Mouse (Mus musculus) lung, postnatal 0 days (tissue): ENCODE data around the gene Mterf2. TPM values are rescaled to one million over a fixed set of nuclear protein-coding genes. Genes with fewer than 3 reads are reported as not detected.
A peak's percentile ranks its signal among the peaks of the same experiment; 100 is the strongest.

Source experiments
- ATAC-seq: fragments of 200-750 bp; cut with Nextera tagmentation; 2 replicates; pipeline ENCODE4 v1.8.0; 2017; ENCODE audit warnings: moderate library complexity
- DNase-seq: peaks from one replicate; pipeline ENCODE4 v3.0.0-alpha.2; 2016; ENCODE audit warnings: low spot score
- H3K27ac ChIP-seq: fragments of 300-500 bp; sonication (generic); 2 replicates; pipeline ENCODE4 v1.5.1; 2014; ENCODE audit warnings: antibody characterized with exemption, mild to moderate bottlenecking, low read length, mixed read lengths
- H3K27me3 ChIP-seq: fragments of 300-500 bp; sonication (generic); replicated peaks from 2 replicates; pipeline ENCODE4 v1.6.1; 2014; ENCODE audit warnings: low read length, mixed read lengths; ENCODE audit not compliant: insufficient read depth
- H3K36me3 ChIP-seq: fragments of 300-500 bp; sonication (generic); 2 replicates; pipeline ENCODE4 v1.6.1; 2014; ENCODE audit warnings: low read length, mixed read lengths; ENCODE audit not compliant: insufficient read depth
- H3K4me1 ChIP-seq: fragments of 300-500 bp; sonication (generic); 2 replicates; pipeline ENCODE4 v1.6.1; 2014; ENCODE audit warnings: antibody characterized with exemption, low read depth, low read length, mixed read lengths; ENCODE audit not compliant: insufficient read depth
- H3K4me2 ChIP-seq: fragments of 300-500 bp; sonication (generic); replicated peaks from 2 replicates; pipeline ENCODE4 v1.6.1; 2014; ENCODE audit warnings: low read depth, mild to moderate bottlenecking, low read length, moderate library complexity, mixed read lengths
- H3K4me3 ChIP-seq: fragments of 300-500 bp; sonication (generic); 2 replicates; pipeline ENCODE4 v1.5.1; 2014; ENCODE audit warnings: low read depth, low read length
- H3K9ac ChIP-seq: fragments of 300-500 bp; sonication (generic); replicated peaks from 2 replicates; pipeline ENCODE4 v1.6.1; 2014; ENCODE audit warnings: low read depth, mild to moderate bottlenecking
- H3K9me3 ChIP-seq: fragments of 300-500 bp; sonication (generic); 2 replicates; pipeline ENCODE4 v1.6.1; 2016; ENCODE audit warnings: low read length, mixed read lengths
- CTCF ChIP-seq: IDR thresholded peaks from 2 replicates; pipeline ENCODE4 v1.5.1; 2016; ENCODE audit warnings: antibody characterized with exemption, mild to moderate bottlenecking
- EP300 ChIP-seq: IDR thresholded peaks from 2 replicates; pipeline ENCODE4 v1.6.1; 2016; ENCODE audit warnings: antibody characterized with exemption, mild to moderate bottlenecking, control low read depth
- WGBS: fragments of 180-500 bp; shearing (Covaris S2); extraction: QIAGEN DNeasy Blood & Tissue Kit; methylation state at CpG from one replicate; pipeline ENCODE4 v1.1.7; 2014; 5-methylcytosine and 5-hydroxymethylcytosine counted together
- polyA plus RNA-seq: library from polyadenylated mRNA; unstranded; fragments of >200 nt; fragmentation: Nextera tagmentation; extraction: Ambion mirVana; gene quantifications from 2 replicates; pipeline ENCODE4 v1.2.1, GENCODE M21; 2015

The Mterf2 gene
- polyA plus RNA-seq, result 7.2 and 7.3 TPM in 2 replicates

DNA sequence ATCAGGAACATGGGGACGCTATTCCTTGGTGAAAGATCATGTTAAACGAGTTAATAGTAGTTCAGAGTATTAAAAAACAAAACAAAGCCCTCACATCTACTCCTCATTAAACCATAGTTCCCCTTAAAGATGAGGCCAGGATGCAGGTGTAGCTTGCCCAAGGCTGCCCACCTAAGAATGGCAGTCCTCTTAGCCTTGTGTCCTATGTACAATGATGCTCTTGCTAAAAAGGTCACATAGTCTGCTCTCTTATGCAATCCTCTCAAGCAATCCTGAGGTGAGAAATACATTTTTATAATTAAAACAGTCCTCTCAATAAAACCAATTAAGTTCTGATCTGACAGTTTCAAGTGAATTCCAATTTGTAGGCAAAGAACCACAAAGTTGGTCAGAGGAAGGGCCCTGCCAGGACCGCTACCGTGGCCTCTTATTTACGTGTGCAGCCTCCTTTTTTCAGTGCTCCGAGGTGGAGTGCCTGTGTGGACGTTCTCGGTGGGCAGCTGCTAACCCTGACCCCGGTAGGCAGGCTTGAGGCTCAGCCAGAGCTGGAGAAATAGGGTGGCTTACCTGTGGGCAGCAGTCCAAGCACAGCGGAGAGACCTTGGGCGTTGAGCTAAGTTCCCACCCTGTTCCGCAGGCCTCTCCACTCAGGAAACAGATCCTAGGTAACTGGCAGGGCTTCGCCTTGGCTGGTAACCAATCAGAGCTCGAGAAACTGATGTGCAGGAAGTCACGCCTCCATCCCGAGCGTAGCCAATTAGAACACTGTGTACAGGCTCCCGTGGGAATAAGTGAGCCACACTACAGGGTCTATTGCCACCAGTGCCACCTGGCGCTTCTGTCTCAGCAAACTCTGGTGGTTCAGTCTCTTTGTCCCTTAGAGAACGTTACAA, at the start of gene Mterf2:
TSS of gene Mterf2 (minus strand) at position 633 of the 893 bp plus-strand sequence.
- H3K9me3 ChIP-seq, result no peaks in the 10 kb centered on the region
- peak; percentile 99 for DNase-seq
- peak within 1 kb of the TSS; percentile 60 for H3K4me3 ChIP-seq
- H3K27me3 ChIP-seq, result no peaks in the 10 kb centered on the region
- peaks cover 11% of the 10 kb centered on the region; the same call in 1 of the 2 replicates for H3K4me1 ChIP-seq
- 7% methylated on average over 20 of the region's 20 CpGs for WGBS
- H3K36me3 ChIP-seq, result no peaks in the 10 kb centered on the region; the same call in 1 of the 2 replicates
- H3K4me2 ChIP-seq, result peak within 1 kb of the TSS; percentile 68
- H3K27ac ChIP-seq, result no peak within 1 kb of the TSS
- peak; percentile 100 for ATAC-seq
- peak within 1 kb of the TSS; percentile 39; the same call in 1 of the 2 replicates for H3K9ac ChIP-seq
- TF ChIP-seq CTCF (peak; percentile 61), EP300 (no peak)

- WGBS, result 24% methylated on average over 2 of the region's 2 CpGs
- ATAC-seq, result no peak
Measured at GRCm38 (mm10) chr10:85176640-85177039, 48.8 kb upstream of the Mterf2 start.

DNA sequence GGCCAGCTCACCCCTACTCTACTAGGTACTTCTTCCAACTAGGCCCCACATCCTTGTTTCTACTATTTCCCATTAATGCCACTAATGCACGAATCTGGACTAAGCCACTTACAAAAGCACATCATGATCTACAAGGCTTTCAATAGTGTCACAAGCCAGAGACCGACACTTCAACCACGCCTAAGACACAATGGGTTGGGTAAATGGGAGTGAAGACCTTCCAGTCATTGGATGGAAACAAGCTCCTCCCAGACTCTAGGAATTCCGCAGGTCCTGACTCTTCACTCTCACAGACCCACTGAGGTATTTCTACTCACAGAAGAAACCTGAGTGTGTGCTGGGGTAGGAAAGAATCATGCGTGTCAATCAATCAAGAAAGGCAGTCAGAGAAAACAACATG, 37.5 kb upstream of the Mterf2 start:
- DNase-seq, result no peak
- Histone ChIP-seq H3K4me2 (no peak overlapping the region), H3K36me3 (no peaks in the 10 kb centered on the region), H3K27me3 (no peaks in the 10 kb centered on the region), H3K4me3 (no peak overlapping the region), H3K27ac (no peak overlapping the region), H3K9ac (no peak overlapping the region), H3K9me3 (no peaks in the 10 kb centered on the region), H3K4me1 (peaks cover 6% of the 10 kb centered on the region; the same call in 1 of the 2 replicates)
- ATAC-seq, result no peak
- TF ChIP-seq CTCF (no peak), EP300 (no peak)
- WGBS, result 82% methylated on average over 5 of the region's 5 CpGs

More at GRCm38 (mm10) chr10:85176640-85177039, 48.8 kb upstream of the Mterf2 start:
- no peak for DNase-seq
- H3K9me3 ChIP-seq, result no peaks in the 10 kb centered on the region
- no peaks in the 10 kb centered on the region for H3K27me3 ChIP-seq
- no peak overlapping the region for H3K4me2 ChIP-seq
- H3K36me3 ChIP-seq, result no peaks in the 10 kb centered on the region
- H3K27ac ChIP-seq, result no peak overlapping the region
- H3K4me1 ChIP-seq, result 0 out of 2 replicates have a peak, but pooled peaks cover 3% of the 10 kb centered on the region
- H3K9ac ChIP-seq, result no peak overlapping the region
- H3K4me3 ChIP-seq, result no peak overlapping the region
- TF ChIP-seq CTCF (no peak), EP300 (no peak)

DNA sequence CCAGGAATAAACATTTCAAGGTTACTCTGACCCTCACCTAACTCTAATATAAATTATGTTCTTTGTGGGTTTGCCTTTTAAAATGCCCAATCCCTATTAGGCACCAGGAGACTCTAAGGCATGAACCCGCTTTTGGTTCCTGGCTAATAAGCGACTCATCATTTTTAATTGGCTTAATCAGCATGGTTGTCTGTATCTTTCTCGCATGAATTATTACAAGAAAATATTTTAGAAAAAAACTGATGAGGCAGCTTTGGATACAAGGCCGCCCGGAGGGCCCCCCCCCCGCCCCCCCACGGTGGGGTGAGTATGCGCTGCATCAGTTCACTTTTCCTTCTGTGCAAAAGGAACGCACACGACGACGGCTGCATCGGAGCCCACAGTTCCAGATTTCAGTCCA, 37.0 kb upstream of the Mterf2 start:
- H3K4me1 ChIP-seq, result peaks cover 6% of the 10 kb centered on the region; the same call in 1 of the 2 replicates
- H3K4me3 ChIP-seq, result no peak overlapping the region
- no peak overlapping the region for H3K4me2 ChIP-seq
- DNase-seq, result no peak
- H3K9ac ChIP-seq, result no peak overlapping the region
- no peak for TF ChIP-seq EP300
- no peak for TF ChIP-seq CTCF
- H3K27me3 ChIP-seq, result no peaks in the 10 kb centered on the region
- H3K36me3 ChIP-seq, result no peaks in the 10 kb centered on the region
- H3K9me3 ChIP-seq, result no peaks in the 10 kb centered on the region
- ATAC-seq, result no peak
- WGBS, result 90% methylated on average over 13 of the region's 13 CpGs
- no peak overlapping the region for H3K27ac ChIP-seq

DNA sequence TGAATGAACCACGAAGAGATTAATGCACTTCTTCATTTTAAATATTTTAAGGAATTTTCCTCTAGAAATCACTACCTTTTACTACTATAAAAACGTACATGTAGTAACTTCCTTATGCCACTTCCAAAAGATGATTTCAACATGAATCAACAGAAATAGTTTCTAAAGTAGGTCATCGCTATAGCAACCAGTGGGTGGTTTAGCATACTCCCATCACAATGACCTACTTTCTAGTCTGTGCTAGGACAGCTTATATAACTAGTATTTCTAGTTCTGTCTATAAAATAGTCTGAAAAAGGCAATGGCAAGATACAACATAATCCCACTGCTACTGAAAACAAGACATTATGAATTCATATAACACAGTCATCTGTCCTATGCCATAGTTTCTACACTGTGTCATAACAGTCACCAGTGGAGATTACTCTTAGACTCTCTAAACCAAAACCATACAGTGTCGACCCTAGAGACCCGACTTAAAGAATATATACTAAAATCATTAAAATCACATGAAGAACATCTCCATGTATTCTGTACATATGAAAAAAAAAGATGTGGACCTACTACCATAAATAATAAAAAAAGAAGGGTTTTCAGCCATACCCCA, 34.0 kb upstream of the Mterf2 start:
- H3K4me1 ChIP-seq, result peaks cover 6% of the 10 kb centered on the region; the same call in 1 of the 2 replicates
- ATAC-seq (peak; percentile 95), DNase-seq (peak; percentile 96)
- TF ChIP-seq EP300, result peak; percentile 81
- TF ChIP-seq CTCF, result no peak
- no peaks in the 10 kb centered on the region for H3K36me3 ChIP-seq
- H3K4me2 ChIP-seq, result no peak overlapping the region
- no peaks in the 10 kb centered on the region for H3K9me3 ChIP-seq
- no peaks in the 10 kb centered on the region for H3K27me3 ChIP-seq
- WGBS, result 61% methylated on average over 5 of the region's 5 CpGs
- no peak overlapping the region for H3K4me3 ChIP-seq
- H3K27ac ChIP-seq, result peak overlapping the region; percentile 57; the same call in 1 of the 2 replicates
- no peak overlapping the region for H3K9ac ChIP-seq

DNA sequence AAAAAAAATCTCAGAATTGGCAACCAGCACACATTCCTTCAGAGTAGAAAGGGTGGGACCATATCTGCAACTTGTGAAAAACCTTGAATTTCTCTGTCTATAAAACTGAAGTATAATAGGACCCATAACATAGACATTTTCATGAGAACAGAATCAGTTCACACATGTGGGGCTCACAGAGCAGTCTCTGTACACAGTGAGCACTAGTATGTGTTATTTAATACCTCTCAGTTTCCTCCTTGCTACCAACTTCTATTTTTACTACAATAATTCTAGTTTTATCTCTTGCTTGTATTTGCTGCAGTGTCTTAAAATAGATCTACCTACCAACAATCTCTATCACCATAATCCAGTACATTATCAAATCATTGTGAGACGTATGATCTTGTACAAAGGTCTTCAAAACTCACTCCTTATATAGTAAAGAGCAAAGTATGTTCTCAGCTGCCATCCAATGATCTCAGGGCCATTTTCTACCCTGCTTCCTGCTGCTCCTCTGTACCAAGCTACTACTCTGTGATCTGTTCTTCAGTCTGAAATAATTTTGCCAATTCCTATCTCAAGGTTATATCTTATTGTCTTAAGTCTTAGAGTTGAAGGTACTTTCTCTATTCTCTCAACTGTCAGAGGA, 32.3 kb upstream of the Mterf2 start:
- H3K4me1 ChIP-seq, result peaks cover 6% of the 10 kb centered on the region; the same call in 1 of the 2 replicates
- H3K9ac ChIP-seq, result no peak overlapping the region
- no peak overlapping the region for H3K4me3 ChIP-seq
- TF ChIP-seq EP300, result no peak
- TF ChIP-seq CTCF, result no peak
- H3K36me3 ChIP-seq, result no peaks in the 10 kb centered on the region
- 0 out of 2 replicates have a peak overlapping the region, but pooled peaks have one; percentile 6 for H3K27ac ChIP-seq
- H3K4me2 ChIP-seq, result no peak overlapping the region
- H3K27me3 ChIP-seq, result no peaks in the 10 kb centered on the region
- 59% methylated on average over 1 of the region's 1 CpGs for WGBS
- H3K9me3 ChIP-seq, result no peaks in the 10 kb centered on the region
- ATAC-seq (no peak), DNase-seq (no peak)
